Mouse (Mus musculus): ENCODE data around the gene Mtmr3. TPM values are rescaled to one million over a fixed set of nuclear protein-coding genes. Genes with fewer than 3 reads are reported as not detected.
A peak's percentile ranks its signal among the peaks of the same experiment; 100 is the strongest.

Mtmr3 gene
- polyA plus RNA-seq, 2 experiments from 2014 or later: 34.7 to 42.2 TPM

GRCm38 (mm10) chr11:4506486-4506885 lies 88.2 kb downstream of the Mtmr3 start:
- peak; percentile 48 for ATAC-seq

- no peak for ATAC-seq
Observed at GRCm38 (mm10) chr11:4502206-4502605, 92.5 kb downstream of the Mtmr3 start.

DNA sequence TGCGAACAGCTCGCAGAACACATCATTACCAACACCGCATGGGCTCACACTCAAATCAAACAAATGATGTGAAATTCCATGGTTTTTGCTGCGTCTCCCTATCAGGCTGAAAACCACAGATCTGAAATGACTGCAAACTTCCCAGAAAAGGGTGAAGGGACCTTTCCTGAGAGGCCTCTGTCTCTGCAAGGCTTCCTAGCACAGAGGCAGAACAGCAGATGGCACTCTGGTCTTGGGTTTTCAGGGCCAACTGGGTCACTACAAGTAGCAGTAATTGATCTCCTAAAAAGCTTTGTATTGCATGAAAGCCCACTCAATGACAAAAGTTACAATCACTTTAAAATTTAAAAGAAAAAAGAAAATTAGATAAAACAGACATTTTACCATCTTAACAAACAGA lies 93.8 kb downstream of the Mtmr3 start:
- no peak for ATAC-seq

DNA sequence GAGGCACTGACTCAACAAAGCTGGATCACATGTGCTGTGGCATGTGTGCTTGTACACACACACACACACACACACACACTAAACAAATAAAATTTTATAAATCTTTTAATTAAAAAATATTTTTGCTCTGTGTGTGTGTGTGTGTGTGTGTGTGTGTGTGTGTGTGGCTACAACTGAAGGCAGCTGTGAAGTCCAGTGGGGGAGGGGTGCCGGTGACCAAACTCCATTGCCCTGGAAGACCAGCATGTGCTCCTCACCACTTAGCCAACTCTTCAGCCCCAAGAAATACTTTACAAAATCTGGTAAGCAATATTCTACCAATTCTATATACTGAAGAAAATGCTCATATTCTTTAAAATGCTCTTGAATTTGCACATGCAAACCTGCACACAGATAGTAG lies 94.4 kb downstream of the Mtmr3 start:
- no peak for ATAC-seq

DNA sequence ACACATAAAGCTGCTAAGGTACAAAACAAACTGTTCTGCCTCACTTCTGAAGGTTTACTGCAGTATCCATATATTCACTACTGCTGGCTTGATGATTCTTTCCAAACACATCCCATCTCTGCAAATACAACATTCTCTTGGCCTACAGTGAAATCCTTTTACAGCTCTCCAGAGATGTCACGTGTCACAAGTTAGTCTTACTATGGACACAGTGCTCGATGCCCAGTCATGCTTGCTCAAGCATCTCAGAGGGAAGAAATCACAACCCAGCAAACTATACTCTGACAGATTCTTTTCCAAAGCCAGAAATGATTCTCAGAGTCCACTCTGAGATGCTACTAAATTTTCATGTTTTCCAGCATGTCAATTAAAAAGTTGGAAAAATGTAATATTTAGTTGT lies 95.2 kb downstream of the Mtmr3 start:
- ATAC-seq: no peak

DNA sequence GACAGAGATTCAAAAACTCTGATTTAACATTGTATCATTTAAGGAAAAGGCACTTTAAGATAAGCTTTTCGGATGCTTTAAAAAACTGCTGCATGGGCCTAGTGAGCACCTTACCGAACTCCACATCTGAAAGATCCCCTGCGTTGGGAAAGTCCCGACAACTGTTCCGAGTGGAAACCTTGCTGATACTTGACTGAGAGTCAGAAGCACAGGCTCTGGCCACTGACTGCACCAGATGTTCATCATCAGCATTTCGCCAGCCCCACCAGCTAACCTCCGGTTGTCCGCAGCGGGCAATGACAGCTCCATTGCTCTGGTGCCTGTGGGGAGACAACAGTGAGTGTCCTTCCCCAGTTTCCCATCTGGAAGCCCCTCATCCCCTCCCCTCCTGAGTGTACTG lies 95.9 kb downstream of the Mtmr3 start:
- ATAC-seq: peak; percentile 35

GRCm38 (mm10) chr11:4497501-4498118 lies 97.1 kb downstream of the Mtmr3 start:
- peak; percentile 93 for ATAC-seq

DNA sequence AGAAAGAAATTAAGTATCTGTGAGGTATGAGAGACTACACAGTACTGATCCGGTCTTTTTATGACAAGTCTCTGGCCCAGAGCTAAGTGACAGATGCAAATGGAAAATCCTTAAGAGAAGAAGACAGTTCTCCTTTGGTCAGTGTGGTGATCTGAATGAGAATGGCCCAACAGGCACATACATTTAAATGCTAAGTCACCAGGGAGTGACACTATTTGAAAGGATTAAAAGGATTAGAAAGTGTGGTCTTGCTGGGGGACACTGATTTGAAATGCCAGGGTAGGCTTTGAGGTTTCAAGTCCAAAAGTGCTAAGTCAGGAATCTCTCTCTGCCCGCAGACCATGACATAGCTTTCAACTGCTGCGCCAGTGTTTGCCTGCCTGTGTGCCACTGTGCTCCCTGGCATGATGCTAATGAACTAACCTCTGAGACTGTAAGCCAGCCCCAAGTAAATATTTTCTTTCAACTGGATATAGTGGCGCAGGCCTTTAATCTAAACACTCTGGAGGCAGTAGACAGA lies 99.6 kb downstream of the Mtmr3 start:
- ATAC-seq: no peak

DNA sequence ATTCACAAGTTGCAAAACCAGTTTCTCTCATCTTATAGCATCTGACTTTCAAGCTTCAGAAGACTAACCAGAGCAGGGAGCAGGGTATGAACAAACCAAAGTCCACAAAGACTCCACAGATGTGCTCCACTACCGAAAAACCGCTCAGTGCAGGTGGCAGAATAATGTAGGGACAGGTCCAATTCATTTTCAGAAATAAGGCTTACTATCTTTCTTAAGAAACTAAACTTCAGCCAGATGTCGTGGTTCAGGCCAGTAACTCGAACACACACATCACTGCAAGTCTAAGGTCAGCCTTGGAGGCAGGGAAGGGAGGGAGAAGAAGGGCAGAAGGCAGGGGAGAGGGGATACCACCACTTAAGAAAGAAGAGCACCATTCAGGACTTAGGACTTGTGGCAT lies 105.5 kb downstream of the Mtmr3 start:
- no peak for ATAC-seq

DNA sequence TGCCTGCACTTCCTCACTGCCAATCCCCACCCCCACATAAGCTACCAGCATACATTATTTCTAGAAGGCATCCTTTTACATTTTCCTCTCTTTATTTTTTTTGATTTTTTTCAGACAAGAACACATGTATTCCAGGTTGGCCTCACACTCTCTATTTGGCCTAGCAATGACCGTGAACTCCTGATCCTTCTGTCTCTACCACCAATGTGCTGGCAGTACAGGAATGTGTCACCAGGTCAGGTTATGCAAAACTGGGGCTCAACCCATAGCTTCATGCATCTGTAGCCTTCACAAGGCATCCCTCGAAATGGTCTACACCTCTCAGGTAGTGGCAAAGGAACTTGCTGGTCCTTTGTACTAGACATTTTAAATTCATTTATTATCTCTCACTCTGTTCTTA lies 105.9 kb downstream of the Mtmr3 start:
- ATAC-seq: no peak

GRCm38 (mm10) chr11:4488367-4488766 lies 106.3 kb downstream of the Mtmr3 start:
- ATAC-seq: no peak

DNA sequence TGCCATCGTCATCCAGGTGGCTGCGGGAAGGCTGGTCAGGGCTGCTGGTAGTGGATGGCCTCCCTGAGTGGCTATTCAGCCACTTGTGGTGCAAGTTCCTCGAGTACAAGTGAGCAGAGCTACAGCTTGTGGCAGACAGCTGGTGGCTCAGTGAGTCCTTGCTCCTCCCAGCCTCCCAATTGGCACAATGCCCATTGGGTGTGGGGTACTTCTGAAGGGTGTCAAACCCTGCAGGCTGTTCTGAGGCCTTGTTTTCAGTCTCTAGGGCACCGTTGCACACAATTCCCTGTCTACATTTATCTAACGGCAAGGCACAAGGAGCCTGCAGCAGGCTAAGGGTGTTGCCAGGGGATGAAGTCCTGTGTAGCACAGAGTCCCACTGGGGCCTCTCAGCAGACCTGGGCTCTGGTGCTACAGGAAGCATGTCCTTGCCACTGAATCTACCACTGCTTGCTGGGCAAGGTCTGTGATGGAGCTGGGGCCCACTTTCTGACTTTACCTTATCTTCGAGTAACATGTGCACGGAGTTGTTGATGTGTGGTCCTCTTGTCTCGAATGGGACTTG lies 107.2 kb downstream of the Mtmr3 start:
- ATAC-seq: no peak

DNA sequence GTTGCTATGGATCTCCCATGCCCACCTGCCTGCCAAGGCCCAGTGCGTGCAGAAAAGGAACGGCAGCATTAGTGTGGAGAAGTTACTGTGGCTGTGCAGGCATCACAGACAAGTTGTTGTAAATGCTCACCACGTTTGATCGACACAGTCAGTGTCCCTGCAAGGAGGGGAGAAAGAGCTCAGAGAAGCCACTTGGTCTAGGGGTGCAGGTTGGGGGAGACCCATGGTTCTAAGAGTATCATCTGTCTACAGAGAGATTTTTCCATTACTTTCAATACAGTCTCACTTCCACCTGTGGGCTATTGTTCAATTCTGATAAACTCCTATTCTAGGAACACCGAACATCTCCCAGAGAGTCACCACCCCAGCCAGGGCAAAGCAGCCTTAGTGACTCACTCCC lies 110.1 kb downstream of the Mtmr3 start:
- ATAC-seq: no peak

DNA sequence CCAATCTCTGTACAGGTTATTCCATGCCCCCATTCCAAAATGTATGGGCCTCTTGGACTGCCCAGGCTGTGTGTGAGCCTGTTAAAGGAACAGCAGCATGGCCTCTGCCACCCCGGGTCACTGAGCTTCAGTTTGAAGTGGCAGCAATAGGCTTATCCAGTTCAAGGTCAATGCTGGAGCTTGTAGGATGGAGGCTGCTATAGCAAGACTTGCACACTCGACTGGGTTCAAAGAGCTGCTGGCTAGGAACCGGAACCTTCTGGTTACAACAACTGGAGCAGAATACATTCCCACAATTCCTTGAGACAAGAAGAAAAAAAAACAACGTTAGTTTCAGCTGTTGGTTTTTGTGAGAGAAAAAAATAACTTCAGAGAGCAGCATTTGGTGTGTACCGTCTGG lies 112.0 kb downstream of the Mtmr3 start:
- ATAC-seq: no peak

- no peak for ATAC-seq
Observed at GRCm38 (mm10) chr11:4476184-4476697, 118.4 kb downstream of the Mtmr3 start.

DNA sequence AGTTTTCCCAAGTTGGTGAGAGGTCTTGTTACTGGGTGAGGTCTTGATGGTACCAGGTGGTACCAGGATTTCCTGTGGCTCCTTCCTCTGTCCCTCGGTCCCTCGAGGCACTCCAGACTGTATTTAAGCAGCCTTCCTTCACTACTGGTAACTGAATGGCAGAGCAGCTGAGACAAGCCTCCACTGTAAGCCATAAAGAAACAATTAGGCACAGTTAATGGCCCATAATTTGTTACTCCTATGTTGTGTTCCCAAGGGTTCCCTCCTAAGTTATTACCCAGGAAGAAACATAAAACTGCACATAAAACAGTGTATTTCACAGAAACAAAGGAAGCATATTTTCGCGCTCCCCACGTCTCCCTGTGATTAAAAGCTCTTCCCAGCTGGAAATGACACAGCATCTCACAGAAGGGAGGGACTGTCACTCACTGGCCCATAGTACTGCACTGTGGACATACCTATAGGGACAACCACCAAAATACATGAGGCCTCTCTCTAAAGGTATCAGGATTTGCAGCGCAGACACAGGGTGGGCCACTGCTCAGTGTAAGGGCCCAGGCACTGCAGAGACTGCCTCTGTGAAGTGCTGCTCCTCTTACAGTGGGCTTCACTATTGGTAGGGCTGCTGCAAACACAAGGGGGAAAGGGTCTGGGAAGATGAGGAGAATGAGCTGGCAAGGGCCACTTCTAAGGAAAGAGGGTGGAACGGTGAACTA lies 122.0 kb downstream of the Mtmr3 start:
- ATAC-seq: no peak

DNA sequence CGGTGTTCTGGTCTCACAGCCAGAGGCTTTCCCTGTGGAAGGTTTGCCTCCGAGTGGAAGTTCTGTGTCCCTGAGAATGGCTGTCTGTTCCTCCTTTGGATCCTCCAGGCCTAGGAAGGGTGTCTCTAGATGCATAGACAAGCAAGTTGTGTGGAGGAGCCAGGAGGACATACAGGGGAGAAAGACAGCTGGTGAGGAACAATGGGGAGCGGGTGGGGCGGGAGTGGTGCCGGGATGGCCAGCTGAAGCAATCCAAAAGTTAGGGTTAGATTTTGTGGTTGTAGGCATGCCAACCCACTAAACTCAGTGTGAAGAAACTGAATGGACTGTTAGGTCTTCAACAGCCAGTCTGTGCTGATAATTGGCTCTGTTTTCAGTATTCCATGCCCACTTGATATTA lies 122.9 kb downstream of the Mtmr3 start:
- ATAC-seq: no peak

DNA sequence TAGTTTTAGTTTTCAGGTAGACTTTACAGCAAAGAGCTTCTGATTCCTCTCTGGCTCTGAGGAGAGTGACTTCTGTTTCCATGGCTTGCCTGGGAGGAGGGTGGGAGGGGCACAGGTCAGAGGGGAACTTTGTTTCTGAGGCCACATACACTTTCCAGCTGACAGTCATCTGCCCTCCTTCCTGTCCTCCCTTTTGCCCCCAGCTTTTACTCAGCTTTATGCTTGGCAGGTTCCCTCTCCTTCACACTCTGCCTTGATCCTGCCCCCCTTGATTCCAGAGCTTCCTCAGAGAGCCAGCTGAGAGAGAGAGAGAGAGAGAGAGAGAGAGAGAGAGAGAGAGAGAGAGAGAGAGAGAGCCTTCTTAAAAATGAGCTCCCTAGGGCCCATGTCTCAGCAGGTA lies 123.4 kb downstream of the Mtmr3 start:
- no peak for ATAC-seq

DNA sequence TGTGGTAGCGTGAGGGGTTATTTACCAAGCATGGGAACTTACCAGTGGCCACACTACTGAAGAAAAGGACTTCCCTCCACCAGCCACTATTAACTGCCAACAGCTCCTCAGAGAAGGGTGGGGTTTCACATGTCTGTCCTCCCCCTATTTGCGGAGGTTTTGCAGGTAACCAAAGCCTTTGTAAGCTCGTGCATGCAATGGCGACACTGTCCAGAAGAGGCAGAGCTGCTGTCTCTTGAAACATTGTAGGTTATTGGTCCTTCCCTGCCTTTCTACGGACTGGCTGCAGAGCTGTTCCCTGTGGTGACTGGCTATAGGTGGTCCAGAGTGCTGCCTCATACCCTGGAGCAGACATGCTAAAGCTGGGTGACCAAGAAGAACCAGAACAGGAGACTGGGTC lies 125.6 kb downstream of the Mtmr3 start:
- no peak for ATAC-seq

- ATAC-seq: no peak
Observed at GRCm38 (mm10) chr11:4467436-4467835, 127.2 kb downstream of the Mtmr3 start.

GRCm38 (mm10) chr11:4466191-4466590 lies 128.5 kb downstream of the Mtmr3 start:
- no peak for ATAC-seq

DNA sequence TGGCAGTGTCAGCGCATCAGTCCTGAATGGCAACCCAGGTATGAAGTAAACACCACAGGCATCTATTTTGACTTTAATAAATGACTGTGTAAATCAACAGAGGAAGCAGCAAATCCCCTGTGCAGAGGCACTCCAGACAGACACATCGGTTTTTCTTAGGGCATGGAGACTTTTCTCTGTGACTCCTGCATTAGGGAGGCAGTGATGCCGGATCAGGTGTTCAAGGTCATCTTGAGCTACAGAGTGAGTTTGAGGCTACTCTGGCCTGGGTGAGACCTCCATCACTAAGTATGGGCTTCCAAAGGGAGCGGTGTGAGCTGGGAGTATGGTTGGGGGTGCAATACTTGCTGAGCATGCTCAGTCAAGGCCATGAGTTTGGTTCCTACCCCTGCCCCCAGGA lies 130.0 kb downstream of the Mtmr3 start:
- ATAC-seq: no peak

GRCm38 (mm10) chr11:4464186-4464585 lies 130.5 kb downstream of the Mtmr3 start:
- no peak for ATAC-seq

DNA sequence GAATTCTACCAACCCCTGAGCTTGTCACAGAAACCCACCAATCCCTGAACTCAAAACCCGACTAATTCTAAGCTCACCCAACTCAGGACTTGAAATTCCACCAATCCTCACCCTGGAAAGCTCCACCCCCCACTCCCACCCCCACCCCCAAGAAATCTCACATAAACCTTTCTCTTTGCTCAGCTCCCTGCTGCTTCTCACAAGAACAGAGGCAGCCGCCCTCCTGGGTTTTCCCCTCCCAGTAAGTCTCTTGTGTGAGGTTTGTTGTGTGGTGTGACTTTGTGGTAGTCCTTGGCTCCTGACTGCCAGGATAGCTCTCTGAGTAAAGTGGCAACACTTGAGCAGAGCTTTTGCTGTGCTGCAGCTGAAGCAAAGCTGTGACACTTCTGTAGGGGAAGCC lies 131.8 kb downstream of the Mtmr3 start:
- peak; percentile 43 for ATAC-seq
